Mouse (Mus musculus) neural tube, embryonic 11.5 days (tissue): ENCODE data around the gene Cd3e. TPM values are rescaled to one million over a fixed set of nuclear protein-coding genes. Genes with fewer than 3 reads are reported as not detected.

Source experiments
- ATAC-seq: fragments of 200-750 bp; cut with Nextera tagmentation; 2 replicates; pipeline ENCODE4 v1.8.0; 2017; ENCODE audit warnings: moderate number of reproducible peaks, mild to moderate bottlenecking, moderate TSS enrichment, moderate library complexity; ENCODE audit not compliant: insufficient read depth, low FRiP score, low TSS enrichment
- DNase-seq: peaks from one replicate; pipeline ENCODE4 v3.0.0-alpha.2; 2015; ENCODE audit warnings: low spot score
- H3K27ac ChIP-seq: fragments of 300-500 bp; sonication (generic); 2 replicates; pipeline ENCODE4 v1.5.1; 2014; ENCODE audit warnings: low read depth, mild to moderate bottlenecking, low read length
- H3K27me3 ChIP-seq: fragments of 300-500 bp; sonication (generic); 2 replicates; pipeline ENCODE4 v1.6.1; 2014; ENCODE audit warnings: mild to moderate bottlenecking, low read length, mixed read lengths; ENCODE audit not compliant: control insufficient read depth, insufficient read depth
- H3K36me3 ChIP-seq: fragments of 300-500 bp; sonication (generic); 2 replicates; pipeline ENCODE4 v1.6.1; 2014; ENCODE audit warnings: mild to moderate bottlenecking, low read length, moderate library complexity, mixed read lengths; ENCODE audit not compliant: control insufficient read depth, insufficient read depth
- H3K4me1 ChIP-seq: fragments of 300-500 bp; sonication (generic); 2 replicates; pipeline ENCODE4 v1.6.1; 2014; ENCODE audit warnings: low read length, mixed read lengths; ENCODE audit not compliant: control insufficient read depth, insufficient read depth
- H3K4me2 ChIP-seq: fragments of 300-500 bp; sonication (generic); 2 replicates; pipeline ENCODE4 v1.6.1; 2014; ENCODE audit warnings: low read depth, mild to moderate bottlenecking, moderate library complexity
- H3K4me3 ChIP-seq: fragments of 300-500 bp; sonication (generic); 2 replicates; pipeline ENCODE4 v1.5.1; 2014; ENCODE audit warnings: low read depth, low read length
- H3K9ac ChIP-seq: fragments of 300-500 bp; sonication (generic); 2 replicates; pipeline ENCODE4 v1.6.1; 2014; ENCODE audit warnings: mild to moderate bottlenecking, low read length
- H3K9me3 ChIP-seq: fragments of 300-500 bp; sonication (generic); 2 replicates; pipeline ENCODE4 v1.6.1; 2016; ENCODE audit warnings: low read length; ENCODE audit not compliant: control insufficient read depth
- WGBS: fragments of 180-500 bp; shearing (Covaris S2); extraction: QIAGEN DNeasy Blood & Tissue Kit; methylation state at CpG from one replicate; pipeline ENCODE4 v1.1.7; 2014; 5-methylcytosine and 5-hydroxymethylcytosine counted together
- polyA plus RNA-seq: library from polyadenylated mRNA; unstranded; fragments of >200 nt; fragmentation: Nextera tagmentation; extraction: Ambion mirVana; gene quantifications from 2 replicates; pipeline ENCODE4 v1.2.1, GENCODE M21; 2014

Gene Cd3e
- polyA plus RNA-seq, 1 experiment from 2014 or later, result not detected

DNA sequence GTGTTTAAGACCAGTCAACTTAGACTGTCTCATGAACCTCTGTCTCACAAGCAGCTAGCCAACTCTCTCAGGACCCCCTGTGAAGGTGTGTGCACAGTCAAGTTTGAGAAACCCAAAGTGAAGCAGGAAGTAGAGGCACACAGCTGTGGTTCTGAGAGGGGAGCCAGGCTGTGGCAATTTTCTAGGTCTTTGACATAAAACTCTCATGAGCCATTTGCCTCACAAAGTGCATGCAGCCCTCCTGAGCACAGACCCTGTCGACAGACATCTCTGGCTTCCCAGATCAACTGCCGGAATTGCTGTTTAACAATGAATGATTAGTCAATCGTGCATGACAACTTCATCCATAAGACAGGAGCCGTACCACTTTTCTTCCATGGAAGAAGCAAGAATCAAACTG is 1.1 kb downstream of the Cd3e start:
- WGBS, result 88% methylated on average over 4 of the region's 4 CpGs
- Histone ChIP-seq H3K4me2 (no peak overlapping the region), H3K27ac (no peak overlapping the region), H3K36me3 (no peaks in the 10 kb centered on the region), H3K9me3 (no peaks in the 10 kb centered on the region), H3K4me3 (no peak overlapping the region), H3K4me1 (no peaks in the 10 kb centered on the region), H3K9ac (no peak overlapping the region), H3K27me3 (no peaks in the 10 kb centered on the region)
- ATAC-seq (no peak), DNase-seq (no peak)

GRCm38 (mm10) chr9:45007404-45007803 is 2.0 kb downstream of the Cd3e start:
- Histone ChIP-seq H3K27ac (no peak overlapping the region), H3K9ac (no peak overlapping the region), H3K9me3 (no peaks in the 10 kb centered on the region), H3K27me3 (no peaks in the 10 kb centered on the region), H3K4me2 (no peak overlapping the region), H3K4me3 (no peak overlapping the region), H3K36me3 (no peaks in the 10 kb centered on the region), H3K4me1 (no peaks in the 10 kb centered on the region)
- 76% methylated on average over 12 of the region's 12 CpGs for WGBS
- no peak for ATAC-seq
- no peak for DNase-seq

DNA sequence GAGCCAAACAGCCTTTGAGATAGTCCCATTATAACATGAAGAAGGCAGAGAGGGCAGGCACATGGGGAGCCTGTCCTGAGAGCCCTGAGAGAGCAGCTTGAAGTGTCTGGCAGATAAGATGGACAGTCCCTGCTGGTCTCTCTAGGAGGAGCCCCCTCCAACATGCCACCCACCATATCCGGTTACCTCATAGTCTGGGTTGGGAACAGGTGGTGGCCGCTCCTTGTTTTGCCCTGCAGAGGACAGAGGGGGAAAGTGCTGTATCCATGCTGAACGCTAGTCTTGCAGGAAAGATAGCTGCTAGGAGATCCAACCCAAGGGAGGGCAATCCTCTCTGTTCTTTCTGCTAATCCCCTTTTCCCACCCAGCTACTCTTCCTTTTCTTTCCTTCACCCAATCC is 9.2 kb downstream of the Cd3e start:
- no peaks in the 10 kb centered on the region for H3K9me3 ChIP-seq
- no peaks in the 10 kb centered on the region for H3K27me3 ChIP-seq
- no peak overlapping the region for H3K4me2 ChIP-seq
- no peaks in the 10 kb centered on the region for H3K4me1 ChIP-seq
- H3K9ac ChIP-seq, result no peak overlapping the region
- no peak for ATAC-seq
- H3K27ac ChIP-seq, result no peak overlapping the region
- DNase-seq, result no peak
- H3K36me3 ChIP-seq, result no peaks in the 10 kb centered on the region
- WGBS, result 72% methylated on average over 3 of the region's 3 CpGs
- no peak overlapping the region for H3K4me3 ChIP-seq

DNA sequence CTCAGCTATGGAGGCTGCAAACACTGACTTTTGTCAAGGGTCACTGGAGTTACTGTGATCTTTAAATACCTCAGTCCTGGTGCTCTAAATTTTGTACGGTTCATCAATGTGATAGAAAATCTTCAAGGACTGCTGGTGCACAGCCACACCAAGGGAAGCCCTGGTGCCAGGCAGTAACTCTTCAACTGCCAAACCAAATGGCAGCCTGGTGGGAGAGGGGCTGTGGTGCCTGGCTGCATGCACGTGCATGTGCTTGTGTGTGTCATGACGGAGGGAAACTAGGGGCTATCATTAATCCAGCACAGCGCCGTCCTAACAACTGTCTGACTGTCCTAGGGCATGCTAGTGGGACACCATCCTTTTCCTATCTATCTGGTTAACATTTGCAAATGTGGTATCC is 9.7 kb downstream of the Cd3e start:
- WGBS, result 66% methylated on average over 5 of the region's 5 CpGs
- H3K27me3 ChIP-seq, result no peaks in the 10 kb centered on the region
- DNase-seq (no peak), ATAC-seq (no peak)
- H3K9me3 ChIP-seq, result no peaks in the 10 kb centered on the region
- no peak overlapping the region for H3K27ac ChIP-seq
- no peak overlapping the region for H3K4me2 ChIP-seq
- H3K36me3 ChIP-seq, result no peaks in the 10 kb centered on the region
- no peak overlapping the region for H3K4me3 ChIP-seq
- no peaks in the 10 kb centered on the region for H3K4me1 ChIP-seq
- no peak overlapping the region for H3K9ac ChIP-seq

GRCm38 (mm10) chr9:44999171-44999570 is 10.3 kb downstream of the Cd3e start:
- Histone ChIP-seq H3K27ac (no peak overlapping the region), H3K4me3 (no peak overlapping the region), H3K27me3 (no peaks in the 10 kb centered on the region), H3K9ac (no peak overlapping the region), H3K4me1 (no peaks in the 10 kb centered on the region), H3K4me2 (no peak overlapping the region), H3K36me3 (no peaks in the 10 kb centered on the region), H3K9me3 (no peaks in the 10 kb centered on the region)
- 59% methylated on average over 6 of the region's 6 CpGs for WGBS
- ATAC-seq (no peak), DNase-seq (no peak)

- Histone ChIP-seq H3K36me3 (no peaks in the 10 kb centered on the region), H3K27me3 (no peaks in the 10 kb centered on the region), H3K9me3 (no peaks in the 10 kb centered on the region), H3K27ac (no peak overlapping the region), H3K9ac (no peak overlapping the region), H3K4me3 (no peak overlapping the region), H3K4me2 (no peak overlapping the region), H3K4me1 (no peaks in the 10 kb centered on the region)
- no peak for ATAC-seq
- no peak for DNase-seq
- WGBS, result 80% methylated on average over 11 of the region's 11 CpGs
Measured at GRCm38 (mm10) chr9:44998138-44998537, 11.3 kb downstream of the Cd3e start.

DNA sequence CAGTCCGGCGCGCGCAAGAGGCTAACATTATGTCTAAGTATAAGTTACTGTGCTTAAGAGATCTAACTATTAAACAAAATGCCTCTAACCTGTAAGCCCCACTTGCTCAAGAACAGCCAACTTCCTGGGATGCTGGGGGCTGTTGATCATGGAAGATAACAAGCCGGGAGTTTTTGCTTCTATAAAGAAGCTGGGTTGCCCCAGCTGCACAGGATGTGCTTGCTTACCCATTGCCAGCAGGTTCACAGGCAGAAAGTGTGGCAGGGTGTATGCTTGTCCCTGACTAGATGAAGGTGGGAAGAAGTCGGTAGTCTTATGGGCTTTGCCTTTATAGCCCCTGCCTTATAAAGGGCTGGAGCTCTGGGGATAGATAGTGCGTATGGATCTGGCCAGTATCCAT is 12.8 kb downstream of the Cd3e start:
- no peak overlapping the region for H3K27ac ChIP-seq
- no peaks in the 10 kb centered on the region for H3K4me1 ChIP-seq
- no peaks in the 10 kb centered on the region for H3K27me3 ChIP-seq
- no peak overlapping the region for H3K4me3 ChIP-seq
- ATAC-seq (no peak), DNase-seq (no peak)
- no peak overlapping the region for H3K4me2 ChIP-seq
- no peaks in the 10 kb centered on the region for H3K9me3 ChIP-seq
- whole genome bisulfite sequencing, result 92% methylated on average over 7 of the region's 7 CpGs
- no peaks in the 10 kb centered on the region for H3K36me3 ChIP-seq
- no peak overlapping the region for H3K9ac ChIP-seq

DNA sequence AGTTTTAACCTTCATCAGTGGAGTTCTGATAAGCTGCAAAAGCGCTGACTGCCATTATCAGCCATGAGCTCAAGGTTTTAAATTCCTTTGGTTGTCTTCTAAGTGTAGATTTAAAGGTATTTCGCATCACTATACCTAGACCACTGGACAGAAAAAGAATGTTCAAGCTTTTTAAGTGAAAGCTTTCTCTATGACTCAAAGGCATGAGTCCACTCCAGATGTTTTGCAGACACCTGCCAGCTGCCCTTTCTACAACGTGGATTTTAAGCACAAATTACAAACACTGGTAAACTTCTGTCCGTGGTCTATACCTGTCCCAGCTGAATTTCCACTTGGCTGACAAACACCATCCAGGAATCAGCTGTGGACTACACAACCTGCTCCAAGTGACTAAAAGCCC is 14.5 kb downstream of the Cd3e start:
- Histone ChIP-seq H3K4me2 (no peak overlapping the region), H3K27ac (no peak overlapping the region), H3K4me3 (no peak overlapping the region), H3K36me3 (no peaks in the 10 kb centered on the region), H3K9me3 (no peaks in the 10 kb centered on the region), H3K9ac (no peak overlapping the region), H3K4me1 (no peaks in the 10 kb centered on the region), H3K27me3 (no peaks in the 10 kb centered on the region)
- DNase-seq (no peak), ATAC-seq (no peak)
- WGBS, result 82% methylated on average over 4 of the region's 4 CpGs

GRCm38 (mm10) chr9:44993268-44993667 is 16.2 kb downstream of the Cd3e start:
- WGBS, result 89% methylated on average over 2 of the region's 2 CpGs
- H3K4me3 ChIP-seq, result no peak overlapping the region
- H3K27ac ChIP-seq, result no peak overlapping the region
- H3K36me3 ChIP-seq, result no peaks in the 10 kb centered on the region
- ATAC-seq, result no peak
- H3K27me3 ChIP-seq, result no peaks in the 10 kb centered on the region
- no peak overlapping the region for H3K4me2 ChIP-seq
- H3K9ac ChIP-seq, result no peak overlapping the region
- no peaks in the 10 kb centered on the region for H3K9me3 ChIP-seq
- DNase-seq, result no peak
- no peaks in the 10 kb centered on the region for H3K4me1 ChIP-seq
